Mouse (Mus musculus): ENCODE measurements around the gene Zfp777. TPM values are rescaled to one million over a fixed set of nuclear protein-coding genes. Genes with fewer than 3 reads are reported as not detected.

Zfp777 gene
- polyA plus RNA-seq, 1 experiment from 2014 or later, result 7.5 TPM

GRCm38 (mm10) chr6:48032661-48033060 is 16.1 kb downstream of the Zfp777 start:
- no peak for DNase-seq (ENCODE audit: low spot score)

GRCm38 (mm10) chr6:48025905-48026660 is 22.6 kb downstream of the Zfp777 start:
- no peak for DNase-seq (ENCODE audit: low spot score)

GRCm38 (mm10) chr6:48024994-48025345 is 23.7 kb downstream of the Zfp777 start:
- no peak for DNase-seq (ENCODE audit: low spot score)

- DNase-seq (ENCODE audit: low spot score), result no peak
These were observed 24.2 kb downstream of the Zfp777 start for GRCm38 (mm10) chr6:48024330-48024993.

GRCm38 (mm10) chr6:48022672-48023071 is 26.0 kb downstream of the Zfp777 start:
- DNase-seq (ENCODE audit: low spot score), result no peak

- no peak for DNase-seq (ENCODE audit: low spot score)
These were observed 27.0 kb downstream of the Zfp777 start for GRCm38 (mm10) chr6:48021678-48022077.

- no peak for DNase-seq (ENCODE audit: low spot score)
These were observed 28.7 kb downstream of the Zfp777 start for GRCm38 (mm10) chr6:48020006-48020405.

GRCm38 (mm10) chr6:48016841-48017240 is 31.9 kb downstream of the Zfp777 start:
- no peak for DNase-seq (ENCODE audit: low spot score)

- peak; percentile 85 for DNase-seq (ENCODE audit: low spot score)
These were observed 32.6 kb downstream of the Zfp777 start for GRCm38 (mm10) chr6:48016090-48016521.

GRCm38 (mm10) chr6:48010727-48011126 is 38.0 kb downstream of the Zfp777 start:
- no peak for DNase-seq (ENCODE audit: low spot score)

GRCm38 (mm10) chr6:47995661-47996060 is 53.0 kb downstream of the Zfp777 start:
- no peak for DNase-seq (ENCODE audit: low spot score)

GRCm38 (mm10) chr6:47983936-47984335 is 64.8 kb downstream of the Zfp777 start:
- no peak for DNase-seq (ENCODE audit: low spot score)

GRCm38 (mm10) chr6:47978897-47979368 is 69.8 kb downstream of the Zfp777 start:
- DNase-seq (ENCODE audit: low spot score), result peak; percentile 71

- DNase-seq (ENCODE audit: low spot score), result peak; percentile 23
These were observed 74.1 kb downstream of the Zfp777 start for GRCm38 (mm10) chr6:47974599-47974998.

Small RNA genes within 50 kb of the gene (microRNA-seq; reads per million reads assigned to microRNA genes)
- not detected for gene Gm24563 (ENCODE audit: borderline number of aligned reads)

Other genes with a start within 250 kb of the Zfp777 start
- 92.3 and 121 TPM in 2 replicates for gene Pdia4, start 235.5 kb downstream of the Zfp777 start, polyA plus RNA-seq (2015; fragmentation: Nextera tagmentation; extraction: Ambion mirVana)
- 1.6 and 2.6 TPM in 2 replicates for gene Zfp786, start 218.0 kb downstream of the Zfp777 start, polyA plus RNA-seq (2015; fragmentation: Nextera tagmentation; extraction: Ambion mirVana)
- gene Zfp398, start 213.2 kb downstream of the Zfp777 start, polyA plus RNA-seq (2015; fragmentation: Nextera tagmentation; extraction: Ambion mirVana), result 8.6 and 11.1 TPM in 2 replicates
- gene Zfp282, start 171.7 kb downstream of the Zfp777 start, polyA plus RNA-seq (2015; fragmentation: Nextera tagmentation; extraction: Ambion mirVana), result 9.5 and 10.1 TPM in 2 replicates
- gene Zfp212, start 128.4 kb downstream of the Zfp777 start, polyA plus RNA-seq (2015; fragmentation: Nextera tagmentation; extraction: Ambion mirVana), result 21.1 and 23.6 TPM in 2 replicates
- 14.9 and 17.6 TPM in 2 replicates for gene Zfp956, start 95.5 kb downstream of the Zfp777 start, polyA plus RNA-seq (2015; fragmentation: Nextera tagmentation; extraction: Ambion mirVana)
- 17.3 and 21.3 TPM in 2 replicates for gene Zfp746, start 37.7 kb upstream of the Zfp777 start, polyA plus RNA-seq (2015; fragmentation: Nextera tagmentation; extraction: Ambion mirVana)

All from thymus, postnatal 0 days (tissue).